Mouse (Mus musculus): ENCODE measurements at regions not wholly inside any gene's neighbourhood (a gene's known extent, or its start where the extent isn't known, plus 50 kb on each side); places are given as distances from the start of the nearest gene placed in this dataset.

DNA sequence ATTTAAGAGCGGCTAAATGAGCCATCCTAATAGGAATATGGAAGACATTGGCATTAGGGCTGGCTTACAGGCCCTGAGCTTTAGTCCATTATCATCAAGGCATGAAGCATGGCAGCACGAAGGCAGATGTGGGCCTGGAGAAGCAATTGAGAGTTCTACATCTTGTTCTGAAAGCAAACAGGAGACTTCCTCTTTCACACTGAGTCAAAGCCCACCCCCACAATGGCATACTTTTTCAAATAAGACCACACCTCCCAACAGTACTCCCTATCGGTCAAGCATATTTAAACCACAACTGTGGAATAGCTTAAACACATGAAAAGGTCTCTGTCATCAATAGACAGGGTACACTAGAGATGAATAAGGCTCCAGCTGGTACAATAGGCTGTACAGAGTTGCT, 381.5 kb upstream of the Rag2 start:
- Histone ChIP-seq H3K36me3 (ENCODE audit: control insufficient read depth, insufficient read depth) (no peaks in the 10 kb centered on the region), H3K27ac (ENCODE audit: low read depth, low read length) (no peak overlapping the region), H3K4me2 (replicated peaks; ENCODE audit: low read depth) (no peak overlapping the region), H3K9ac (ENCODE audit: low read depth, low read length) (no peak overlapping the region), H3K4me1 (replicated peaks; ENCODE audit: control insufficient read depth, insufficient read depth, low read length) (no peaks in the 10 kb centered on the region), H3K9me3 (ENCODE audit: control insufficient read depth) (no peaks in the 10 kb centered on the region), H3K27me3 (replicated peaks; ENCODE audit: control insufficient read depth, insufficient read depth, low read length) (no peaks in the 10 kb centered on the region), H3K4me3 (ENCODE audit: low read depth, low read length) (no peak overlapping the region)
- ATAC-seq = no peak
- no peak for TF ChIP-seq CTCF (IDR thresholded peaks at IDR 0.05; ENCODE audit: low read depth)
- 84% methylated on average over 3 of the region's 3 CpGs for WGBS

DNA sequence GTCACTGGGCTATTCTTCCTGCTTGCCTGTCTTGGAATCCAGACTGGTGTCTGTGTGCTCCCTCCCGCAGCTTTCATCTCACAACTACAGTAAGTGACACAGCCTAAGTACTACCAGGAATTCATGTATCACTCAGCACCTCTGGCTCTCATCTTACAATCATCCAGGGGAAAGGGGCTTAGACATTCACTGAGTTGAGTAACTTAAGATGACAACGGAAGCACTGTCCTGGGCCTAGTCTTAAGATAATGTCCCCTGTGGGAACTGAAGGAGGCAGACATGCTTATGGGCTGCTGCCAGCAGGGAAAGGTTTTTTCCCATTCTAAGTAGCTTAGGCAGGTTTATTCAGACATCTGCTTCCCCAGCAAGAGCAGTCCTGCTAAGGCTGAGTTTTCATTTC, 377.4 kb upstream of the Rag2 start:
- no peaks in the 10 kb centered on the region for H3K36me3 ChIP-seq (ENCODE audit: control insufficient read depth, insufficient read depth)
- no peak overlapping the region for H3K27ac ChIP-seq (ENCODE audit: low read depth, low read length)
- H3K4me1 ChIP-seq (replicated peaks; ENCODE audit: control insufficient read depth, insufficient read depth, low read length) = no peaks in the 10 kb centered on the region
- no peak for TF ChIP-seq CTCF (IDR thresholded peaks at IDR 0.05; ENCODE audit: low read depth)
- no peak overlapping the region for H3K4me3 ChIP-seq (ENCODE audit: low read depth, low read length)
- H3K9me3 ChIP-seq (ENCODE audit: control insufficient read depth) = no peaks in the 10 kb centered on the region
- no peak for ATAC-seq
- no peak overlapping the region for H3K4me2 ChIP-seq (replicated peaks; ENCODE audit: low read depth)
- WGBS = 79% methylated on average over 2 of the region's 2 CpGs
- H3K27me3 ChIP-seq (replicated peaks; ENCODE audit: control insufficient read depth, insufficient read depth, low read length) = no peaks in the 10 kb centered on the region
- no peak overlapping the region for H3K9ac ChIP-seq (ENCODE audit: low read depth, low read length)

DNA sequence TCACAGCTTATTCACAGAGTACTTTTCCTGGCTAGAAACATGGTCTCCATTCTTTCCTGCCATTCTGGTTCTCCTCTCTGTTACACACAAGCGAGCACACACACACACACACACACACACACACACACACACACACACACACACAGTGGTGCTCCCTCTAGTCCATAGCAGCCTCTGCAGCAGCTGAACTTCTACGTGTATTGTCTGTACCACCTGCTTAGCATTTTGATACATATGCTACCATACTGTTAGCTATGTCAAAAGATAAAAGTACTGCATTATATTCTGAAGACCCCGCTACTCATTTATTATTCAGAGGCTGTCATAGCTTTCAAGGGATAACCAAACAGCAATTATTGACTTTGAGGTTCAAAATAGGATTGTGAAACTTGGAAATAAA, 372.3 kb upstream of the Rag2 start:
- no peak overlapping the region for H3K4me2 ChIP-seq (replicated peaks; ENCODE audit: low read depth)
- no peak for TF ChIP-seq CTCF (IDR thresholded peaks at IDR 0.05; ENCODE audit: low read depth)
- no peak overlapping the region for H3K4me3 ChIP-seq (ENCODE audit: low read depth, low read length)
- no peak overlapping the region for H3K9ac ChIP-seq (ENCODE audit: low read depth, low read length)
- H3K27me3 ChIP-seq (replicated peaks; ENCODE audit: control insufficient read depth, insufficient read depth, low read length) = no peaks in the 10 kb centered on the region
- no peaks in the 10 kb centered on the region for H3K9me3 ChIP-seq (ENCODE audit: control insufficient read depth)
- no peak for ATAC-seq
- H3K36me3 ChIP-seq (ENCODE audit: control insufficient read depth, insufficient read depth) = no peaks in the 10 kb centered on the region
- no peaks in the 10 kb centered on the region for H3K4me1 ChIP-seq (replicated peaks; ENCODE audit: control insufficient read depth, insufficient read depth, low read length)
- H3K27ac ChIP-seq (ENCODE audit: low read depth, low read length) = no peak overlapping the region
- WGBS = 88% methylated on average over 3 of the region's 3 CpGs

DNA sequence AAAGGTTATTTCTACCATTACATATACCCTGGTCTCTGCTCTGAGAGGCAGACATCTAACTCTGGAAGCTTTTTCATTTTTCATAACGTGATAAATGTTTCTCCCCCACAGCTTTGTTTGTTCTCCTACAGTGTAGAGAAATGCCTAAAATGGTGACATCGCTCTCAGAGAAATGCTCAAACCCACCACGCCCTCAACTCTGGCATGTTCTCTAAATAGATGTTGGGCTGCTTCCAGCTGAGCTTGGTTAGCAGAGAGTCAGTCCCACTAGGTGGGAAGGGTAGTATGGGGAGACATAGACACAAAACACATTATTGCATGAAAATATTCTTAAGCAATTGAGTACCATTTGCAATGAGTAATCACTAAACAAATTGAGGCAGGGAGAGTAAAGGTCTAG, 368.1 kb upstream of the Rag2 start:
- no peaks in the 10 kb centered on the region for H3K4me1 ChIP-seq (replicated peaks; ENCODE audit: control insufficient read depth, insufficient read depth, low read length)
- H3K27me3 ChIP-seq (replicated peaks; ENCODE audit: control insufficient read depth, insufficient read depth, low read length) = no peaks in the 10 kb centered on the region
- H3K27ac ChIP-seq (ENCODE audit: low read depth, low read length) = no peak overlapping the region
- no peaks in the 10 kb centered on the region for H3K9me3 ChIP-seq (ENCODE audit: control insufficient read depth)
- TF ChIP-seq CTCF (IDR thresholded peaks at IDR 0.05; ENCODE audit: low read depth) = no peak
- H3K36me3 ChIP-seq (ENCODE audit: control insufficient read depth, insufficient read depth) = no peaks in the 10 kb centered on the region
- WGBS = 68% methylated on average over 3 of the region's 3 CpGs
- no peak overlapping the region for H3K4me2 ChIP-seq (replicated peaks; ENCODE audit: low read depth)
- no peak overlapping the region for H3K4me3 ChIP-seq (ENCODE audit: low read depth, low read length)
- no peak overlapping the region for H3K9ac ChIP-seq (ENCODE audit: low read depth, low read length)
- no peak for ATAC-seq

- no peak overlapping the region for H3K4me3 ChIP-seq (ENCODE audit: low read depth, low read length)
- H3K4me2 ChIP-seq (replicated peaks; ENCODE audit: low read depth) = no peak overlapping the region
- H3K9ac ChIP-seq (ENCODE audit: low read depth, low read length) = no peak overlapping the region
- 55% methylated on average over 4 of the region's 4 CpGs for WGBS
- ATAC-seq = no peak
- no peaks in the 10 kb centered on the region for H3K4me1 ChIP-seq (replicated peaks; ENCODE audit: control insufficient read depth, insufficient read depth, low read length)
- no peaks in the 10 kb centered on the region for H3K9me3 ChIP-seq (ENCODE audit: control insufficient read depth)
- H3K36me3 ChIP-seq (ENCODE audit: control insufficient read depth, insufficient read depth) = no peaks in the 10 kb centered on the region
- no peaks in the 10 kb centered on the region for H3K27me3 ChIP-seq (replicated peaks; ENCODE audit: control insufficient read depth, insufficient read depth, low read length)
- TF ChIP-seq CTCF (IDR thresholded peaks at IDR 0.05; ENCODE audit: low read depth) = no peak
- H3K27ac ChIP-seq (ENCODE audit: low read depth, low read length) = no peak overlapping the region
Measured at GRCm38 (mm10) chr2:101263934-101264333, 360.6 kb upstream of the Rag2 start.

DNA sequence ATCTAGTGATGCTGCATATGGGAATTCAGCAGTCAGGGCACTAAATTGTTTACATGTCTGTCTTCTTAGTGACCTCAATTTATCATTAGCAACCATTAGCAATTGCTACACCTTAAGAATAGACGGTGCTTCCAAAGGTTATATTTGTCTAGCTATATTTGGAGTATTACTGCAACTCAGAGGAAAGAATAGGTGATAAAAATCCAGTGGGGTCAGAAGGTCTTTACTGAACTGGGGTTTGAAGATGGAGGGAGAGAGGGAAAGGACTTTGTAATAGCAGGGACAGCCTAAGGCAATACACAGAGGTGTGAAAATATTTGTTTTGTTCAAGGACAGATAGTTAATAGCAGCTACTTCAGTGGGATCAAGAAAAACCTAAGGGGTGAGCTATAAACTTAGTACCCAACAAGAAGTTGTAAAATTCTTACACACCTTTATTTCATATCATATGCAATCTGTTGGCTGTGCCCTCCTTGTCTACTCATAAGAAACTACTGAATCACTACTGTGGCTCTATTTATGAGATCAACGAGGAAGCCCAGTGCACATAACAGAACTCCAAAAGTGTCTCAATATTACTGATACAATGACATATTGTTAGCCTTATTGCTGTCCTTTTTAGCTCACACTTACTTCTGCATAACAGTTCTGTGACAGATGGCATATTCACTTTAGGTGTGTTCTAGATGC, 357.7 kb upstream of the Rag2 start:
- Histone ChIP-seq H3K27me3 (replicated peaks; ENCODE audit: control insufficient read depth, insufficient read depth, low read length) (no peaks in the 10 kb centered on the region), H3K9ac (ENCODE audit: low read depth, low read length) (no peak overlapping the region), H3K4me2 (replicated peaks; ENCODE audit: low read depth) (no peak overlapping the region), H3K9me3 (ENCODE audit: control insufficient read depth) (no peaks in the 10 kb centered on the region), H3K27ac (ENCODE audit: low read depth, low read length) (no peak overlapping the region), H3K36me3 (ENCODE audit: control insufficient read depth, insufficient read depth) (no peaks in the 10 kb centered on the region), H3K4me1 (replicated peaks; ENCODE audit: control insufficient read depth, insufficient read depth, low read length) (no peaks in the 10 kb centered on the region), H3K4me3 (ENCODE audit: low read depth, low read length) (no peak overlapping the region)
- TF ChIP-seq CTCF (IDR thresholded peaks at IDR 0.05; ENCODE audit: low read depth) = no peak
- peak; percentile 69 for ATAC-seq
- 30% methylated on average over 2 of the region's 2 CpGs for WGBS
